Mouse (Mus musculus): Measurements from ENCODE around the gene Mrs2. TPM values are rescaled to one million over a fixed set of nuclear protein-coding genes. Genes with fewer than 3 reads are reported as not detected.

Mrs2 gene
- 3.3 and 7.5 TPM in 2 replicates for polyA plus RNA-seq (2012; ENCODE audit: low replicate concordance)

GRCm38 (mm10) chr13:25019793-25020539 lies at the start of gene Mrs2:
Mrs2 (minus strand) TSS chr13:25020379.

GRCm38 (mm10) chr13:25055873-25056667 lies 35.9 kb upstream of the Mrs2 start, which contains the start of gene Dcdc2a:
Dcdc2a (plus strand) TSS chr13:25056004.

GRCm38 (mm10) chr13:24942512-24943282 lies 77.5 kb downstream of the Mrs2 start, which contains the start of gene Gpld1:
Gpld1 (plus strand) TSS chr13:24943152.

Other genes with a start within 250 kb of the Mrs2 start
- gene BC005537, start 218.7 kb downstream of the Mrs2 start, polyA plus RNA-seq (2012; ENCODE audit: low replicate concordance) = 73.7 and 119 TPM in 2 replicates
- gene Acot13, start 188.8 kb downstream of the Mrs2 start, polyA plus RNA-seq (2012; ENCODE audit: low replicate concordance) = 7.5 and 26.3 TPM in 2 replicates
- 20.6 and 36.1 TPM in 2 replicates for gene Tdp2, start 188.7 kb downstream of the Mrs2 start, polyA plus RNA-seq (2012; ENCODE audit: low replicate concordance)
- gene D130043K22Rik, start 175.2 kb downstream of the Mrs2 start, polyA plus RNA-seq (2012; ENCODE audit: low replicate concordance) = not detected in 2 replicates
- gene Aldh5a1, start 82.7 kb downstream of the Mrs2 start, polyA plus RNA-seq (2012; ENCODE audit: low replicate concordance) = 0.05 and 0.19 TPM in 2 replicates
- 0.03 TPM in 1 of 2 replicates, not detected in the other for gene Gpld1, start 77.2 kb downstream of the Mrs2 start, polyA plus RNA-seq (2012; ENCODE audit: low replicate concordance)
- not detected in 2 replicates for gene Dcdc2a, start 35.6 kb upstream of the Mrs2 start, polyA plus RNA-seq (2012; ENCODE audit: low replicate concordance)